Mouse (Mus musculus) kidney, embryonic 14.5 days (tissue): Measurements from ENCODE around the gene Gk2. TPM values are rescaled to one million over a fixed set of nuclear protein-coding genes. Genes with fewer than 3 reads are reported as not detected.

ENCODE experiments used
- ATAC-seq: fragments of 200-750 bp; cut with Nextera tagmentation; 2 replicates; pipeline ENCODE4 v1.8.0; 2017; ENCODE audit warnings: moderate number of reproducible peaks, mild to moderate bottlenecking, moderate TSS enrichment, moderate library complexity; ENCODE audit not compliant: low FRiP score, low TSS enrichment
- H3K27ac ChIP-seq: fragments of 300-500 bp; sonication (generic); 2 replicates; pipeline ENCODE4 v1.5.1; 2014; ENCODE audit warnings: low read depth, mild to moderate bottlenecking, low read length, moderate library complexity, mixed read lengths
- H3K27me3 ChIP-seq: fragments of 300-500 bp; sonication (generic); 2 replicates; pipeline ENCODE4 v1.6.1; 2014; ENCODE audit warnings: mild to moderate bottlenecking, low read length; ENCODE audit not compliant: control insufficient read depth, insufficient read depth
- H3K36me3 ChIP-seq: fragments of 300-500 bp; sonication (generic); 2 replicates; pipeline ENCODE4 v1.6.1; 2014; ENCODE audit warnings: low read length, mixed read lengths; ENCODE audit not compliant: control insufficient read depth, insufficient read depth
- H3K4me1 ChIP-seq: fragments of 300-500 bp; sonication (generic); 2 replicates; pipeline ENCODE4 v1.6.1; 2014; ENCODE audit warnings: low read length, mixed read lengths; ENCODE audit not compliant: control insufficient read depth, insufficient read depth
- H3K4me2 ChIP-seq: fragments of 300-500 bp; sonication (generic); replicated peaks from 2 replicates; pipeline ENCODE4 v1.6.1; 2014; ENCODE audit warnings: low read depth, mild to moderate bottlenecking, low read length
- H3K4me3 ChIP-seq: fragments of 300-500 bp; sonication (generic); 2 replicates; pipeline ENCODE4 v1.5.1; 2014; ENCODE audit warnings: mild to moderate bottlenecking, low read length
- H3K9ac ChIP-seq: fragments of 300-500 bp; sonication (generic); 2 replicates; pipeline ENCODE4 v1.6.1; 2014; ENCODE audit warnings: low read depth, mild to moderate bottlenecking, low read length, moderate library complexity
- H3K9me3 ChIP-seq: fragments of 300-500 bp; sonication (generic); 2 replicates; pipeline ENCODE4 v1.6.1; 2016; ENCODE audit warnings: low read length; ENCODE audit not compliant: control insufficient read depth
- WGBS: fragments of 180-500 bp; shearing (Covaris S2); extraction: QIAGEN DNeasy Blood & Tissue Kit; methylation state at CpG from one replicate; pipeline ENCODE4 v1.1.7; 2014; 5-methylcytosine and 5-hydroxymethylcytosine counted together
- polyA plus RNA-seq: library from polyadenylated mRNA; unstranded; fragments of >200 nt; fragmentation: Nextera tagmentation; extraction: Ambion mirVana; gene quantifications from 2 replicates; pipeline ENCODE4 v1.2.1, GENCODE M21; 2014

Gk2 gene
- polyA plus RNA-seq = not detected in 2 replicates

DNA sequence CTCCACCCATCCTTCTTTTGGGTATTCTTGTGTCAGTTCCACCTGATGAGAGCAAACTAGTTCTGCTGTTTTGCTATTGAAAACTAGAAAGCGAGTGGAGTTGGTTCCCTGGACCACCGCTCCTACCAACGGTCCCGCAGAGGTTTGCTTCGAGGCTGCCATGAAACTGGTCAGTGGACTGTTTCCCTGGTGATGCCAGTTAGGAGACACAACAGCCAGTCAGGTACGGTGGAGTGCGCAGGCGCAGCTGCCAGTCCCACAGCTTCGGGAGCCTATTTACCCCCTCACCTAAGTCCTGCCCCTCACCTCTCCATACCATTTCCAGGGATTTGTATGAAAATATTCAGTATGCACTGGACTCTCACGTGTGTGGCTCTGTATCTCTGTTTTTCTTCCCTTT lies at the start of gene Gk2:
Gene Gk2 (minus strand): TSS at position 206 of the 400 bp plus-strand sequence.
- H3K9ac ChIP-seq = no peak within 1 kb of the TSS
- no peak within 1 kb of the TSS for H3K4me2 ChIP-seq
- 93% methylated on average over 10 of the region's 10 CpGs for WGBS
- H3K27ac ChIP-seq = no peak within 1 kb of the TSS
- no peaks in the 10 kb centered on the region for H3K4me1 ChIP-seq
- ATAC-seq = no peak
- no peak within 1 kb of the TSS for H3K4me3 ChIP-seq
- H3K27me3 ChIP-seq = no peaks in the 10 kb centered on the region
- H3K36me3 ChIP-seq = no peaks in the 10 kb centered on the region
- no peaks in the 10 kb centered on the region for H3K9me3 ChIP-seq

DNA sequence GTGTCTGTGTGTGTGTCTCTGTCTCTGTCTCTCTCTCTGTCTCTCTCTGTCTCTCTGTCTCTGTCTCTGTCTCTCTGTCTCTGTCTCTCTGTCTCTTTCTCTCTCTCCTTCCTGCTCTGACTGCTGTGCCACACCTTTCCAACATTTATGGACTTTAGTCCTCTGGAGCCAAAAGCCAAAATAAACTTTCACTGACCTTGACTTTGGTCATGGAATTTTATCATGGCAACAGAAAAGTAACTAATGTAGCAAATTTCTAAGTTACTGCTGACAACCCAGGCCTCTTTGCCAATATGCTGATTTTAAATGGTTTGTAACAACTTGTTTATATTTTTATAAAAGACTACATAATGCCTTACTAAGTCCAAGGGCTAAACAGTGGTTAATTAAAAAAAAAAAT lies 41.2 kb upstream of the Gk2 start:
- H3K4me2 ChIP-seq = no peak overlapping the region
- no peak overlapping the region for H3K4me3 ChIP-seq
- no peaks in the 10 kb centered on the region for H3K36me3 ChIP-seq
- ATAC-seq = no peak
- no peaks in the 10 kb centered on the region for H3K4me1 ChIP-seq
- no peak overlapping the region for H3K27ac ChIP-seq
- no peaks in the 10 kb centered on the region for H3K9me3 ChIP-seq
- no peak overlapping the region for H3K9ac ChIP-seq
- no peaks in the 10 kb centered on the region for H3K27me3 ChIP-seq

DNA sequence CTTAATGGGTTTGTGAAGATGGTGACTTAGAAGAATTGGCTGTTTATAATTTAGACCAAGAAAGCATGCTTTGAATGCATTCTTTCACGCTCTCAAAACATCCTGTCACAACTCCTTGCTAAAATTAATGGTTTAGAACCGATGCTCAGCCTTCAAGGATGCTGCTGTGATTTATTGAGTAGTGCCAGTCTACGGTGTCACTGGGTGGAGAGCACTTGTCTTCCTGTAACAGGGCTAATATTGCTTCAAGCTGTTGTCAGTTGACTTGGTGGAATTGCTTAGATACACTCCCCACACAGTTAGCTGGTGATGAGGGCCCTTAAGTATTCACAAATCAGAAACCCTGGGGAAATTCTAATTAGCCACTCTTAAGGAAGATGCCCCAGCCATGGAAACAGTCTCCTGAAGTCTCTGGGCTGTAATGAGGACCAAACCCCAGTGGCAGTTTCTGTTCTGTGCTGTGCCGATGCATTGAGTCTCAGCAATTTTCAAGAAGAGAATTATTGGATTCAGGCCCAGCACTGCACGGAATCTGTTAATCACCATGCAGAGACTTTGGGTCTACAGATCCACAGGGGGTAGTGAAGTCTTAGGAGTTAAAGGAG lies 38.8 kb upstream of the Gk2 start:
- WGBS = 49% methylated on average over 5 of the region's 5 CpGs
- Histone ChIP-seq H3K27me3 (no peaks in the 10 kb centered on the region), H3K4me3 (no peak overlapping the region), H3K4me2 (no peak overlapping the region), H3K9ac (no peak overlapping the region), H3K36me3 (no peaks in the 10 kb centered on the region), H3K9me3 (no peaks in the 10 kb centered on the region), H3K4me1 (no peaks in the 10 kb centered on the region), H3K27ac (no peak overlapping the region)
- ATAC-seq = peak; percentile 60; the same call in 1 of the 2 replicates

DNA sequence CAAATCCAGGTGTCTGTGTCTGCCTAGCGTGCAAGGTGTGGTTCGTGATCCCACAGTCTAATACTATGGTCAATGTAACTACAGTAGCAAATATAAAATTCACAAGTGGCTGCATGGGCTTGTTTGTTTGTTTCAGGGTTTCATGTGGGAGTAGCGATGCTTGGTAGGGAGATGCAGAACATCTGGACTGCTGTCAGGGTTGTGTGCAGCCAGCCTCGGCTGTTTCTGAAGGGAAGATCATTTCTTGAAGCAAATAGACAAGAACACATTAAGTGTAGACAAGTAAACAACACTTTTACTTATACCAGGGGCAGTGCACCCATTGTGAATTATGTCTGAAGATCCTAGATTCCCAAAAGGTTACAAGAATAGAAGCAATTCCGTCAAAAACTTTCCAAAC lies 36.6 kb upstream of the Gk2 start:
- Histone ChIP-seq H3K9ac (no peak overlapping the region), H3K4me1 (no peaks in the 10 kb centered on the region), H3K4me3 (no peak overlapping the region), H3K27me3 (no peaks in the 10 kb centered on the region), H3K4me2 (no peak overlapping the region), H3K9me3 (no peaks in the 10 kb centered on the region), H3K27ac (no peak overlapping the region), H3K36me3 (no peaks in the 10 kb centered on the region)
- WGBS = 70% methylated on average over 5 of the region's 5 CpGs
- ATAC-seq = no peak

DNA sequence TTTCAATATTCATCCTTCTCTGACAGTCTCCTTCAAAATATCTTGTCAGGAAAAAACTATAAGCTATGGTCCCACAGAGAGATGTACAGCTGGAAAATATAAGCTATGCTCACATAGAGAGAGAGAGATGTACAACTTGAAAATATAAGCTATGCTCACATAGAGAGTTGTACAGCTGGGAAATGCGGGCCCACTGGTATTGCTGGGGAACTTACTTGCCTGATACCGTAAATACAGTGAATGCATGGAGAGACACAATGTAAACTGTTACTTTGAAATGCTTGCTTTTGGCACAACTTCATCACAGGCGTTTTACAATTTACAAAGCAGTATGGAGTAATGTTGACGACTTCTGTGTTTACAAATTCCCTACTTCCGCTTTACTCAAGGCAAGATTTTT lies 29.3 kb upstream of the Gk2 start:
- no peaks in the 10 kb centered on the region for H3K9me3 ChIP-seq
- no peak overlapping the region for H3K4me2 ChIP-seq
- H3K36me3 ChIP-seq = no peaks in the 10 kb centered on the region
- H3K27me3 ChIP-seq = no peaks in the 10 kb centered on the region
- 89% methylated on average over 5 of the region's 5 CpGs for WGBS
- H3K4me3 ChIP-seq = no peak overlapping the region
- no peak overlapping the region for H3K9ac ChIP-seq
- no peak for ATAC-seq
- H3K4me1 ChIP-seq = no peaks in the 10 kb centered on the region
- no peak overlapping the region for H3K27ac ChIP-seq

DNA sequence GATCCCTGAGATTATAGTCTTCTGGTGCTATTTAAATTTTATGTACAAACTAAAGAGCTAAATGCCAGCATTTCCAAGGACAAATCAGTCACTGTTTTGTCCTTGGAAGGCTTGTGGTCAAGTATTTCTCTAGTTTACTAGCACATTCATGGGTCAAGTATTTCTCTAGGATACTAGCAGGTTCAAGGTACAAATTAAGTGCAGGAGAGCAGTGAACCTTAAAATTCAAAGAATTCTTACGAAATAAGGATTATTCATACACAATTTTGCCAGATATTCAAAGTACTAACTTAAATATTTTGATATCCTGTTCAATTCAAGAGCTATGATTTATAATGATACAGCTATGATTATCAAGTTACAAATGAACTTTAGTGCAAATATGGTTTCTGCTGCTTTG lies 23.2 kb upstream of the Gk2 start:
- ATAC-seq = no peak
- Histone ChIP-seq H3K4me3 (no peak overlapping the region), H3K27me3 (no peaks in the 10 kb centered on the region), H3K9ac (no peak overlapping the region), H3K27ac (no peak overlapping the region), H3K4me1 (no peaks in the 10 kb centered on the region), H3K4me2 (no peak overlapping the region), H3K9me3 (no peaks in the 10 kb centered on the region), H3K36me3 (no peaks in the 10 kb centered on the region)
- WGBS = 85% methylated on average over 1 of the region's 1 CpGs

DNA sequence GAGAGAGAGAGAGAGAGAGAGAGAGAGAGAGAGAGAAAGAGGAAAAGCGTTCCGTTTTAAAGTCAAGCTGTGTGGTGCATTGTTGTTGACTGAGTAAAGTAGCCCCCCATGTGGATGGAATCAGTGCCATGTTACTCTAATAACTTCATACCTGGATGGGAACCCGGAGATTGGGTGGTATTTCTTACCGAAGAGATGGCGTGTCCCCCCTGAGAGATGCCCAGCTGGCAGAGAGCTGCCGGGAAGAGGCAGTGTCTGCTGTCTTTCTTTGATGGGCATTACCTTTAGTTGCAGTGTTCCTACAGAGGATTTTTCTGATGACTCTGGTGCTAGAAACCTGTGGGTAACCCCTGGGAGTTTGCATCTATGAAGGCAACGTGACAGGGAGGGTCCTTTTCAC lies 10.4 kb upstream of the Gk2 start:
- no peaks in the 10 kb centered on the region for H3K4me1 ChIP-seq
- no peaks in the 10 kb centered on the region for H3K9me3 ChIP-seq
- H3K27ac ChIP-seq = no peak overlapping the region
- H3K27me3 ChIP-seq = no peaks in the 10 kb centered on the region
- H3K4me2 ChIP-seq = no peak overlapping the region
- H3K9ac ChIP-seq = no peak overlapping the region
- no peaks in the 10 kb centered on the region for H3K36me3 ChIP-seq
- no peak overlapping the region for H3K4me3 ChIP-seq
- WGBS = 92% methylated on average over 7 of the region's 7 CpGs
- ATAC-seq = no peak

DNA sequence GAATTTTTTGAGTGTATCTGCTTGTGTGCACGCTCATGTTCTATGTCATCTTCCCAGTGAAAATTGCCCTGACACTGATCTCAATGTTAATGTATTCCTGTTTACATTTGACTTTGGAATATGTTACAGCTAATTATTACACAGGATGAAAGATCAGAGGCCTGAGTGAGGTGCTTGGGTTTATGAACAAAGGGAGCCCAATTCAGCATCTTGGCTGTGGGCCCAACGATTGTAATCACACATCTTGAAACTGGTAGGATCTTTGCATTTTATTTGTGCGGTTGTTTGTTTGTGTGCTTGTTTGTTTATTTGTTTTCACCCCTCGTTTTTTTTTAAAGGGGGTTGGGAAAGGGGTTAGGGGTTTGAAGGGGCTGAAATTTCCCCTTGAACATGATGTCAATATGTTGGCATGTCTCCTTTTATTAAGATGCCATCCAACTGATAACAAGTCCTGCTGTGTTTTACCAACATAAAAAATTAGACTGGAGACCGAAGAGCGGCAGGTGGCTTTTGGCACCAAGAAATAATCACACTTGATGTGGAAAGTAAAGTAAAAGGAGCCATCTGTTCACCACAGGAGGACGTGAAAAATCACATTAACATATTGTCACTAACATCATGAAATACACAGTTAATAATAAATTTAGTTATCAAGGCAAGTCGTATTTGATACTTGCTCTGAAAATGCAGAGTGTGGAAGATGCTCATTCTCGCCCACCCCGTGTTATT lies 9.8 kb upstream of the Gk2 start:
- Histone ChIP-seq H3K9ac (no peak overlapping the region), H3K4me2 (no peak overlapping the region), H3K4me1 (no peaks in the 10 kb centered on the region), H3K4me3 (no peak overlapping the region), H3K27me3 (no peaks in the 10 kb centered on the region), H3K9me3 (no peaks in the 10 kb centered on the region), H3K27ac (no peak overlapping the region), H3K36me3 (no peaks in the 10 kb centered on the region)
- ATAC-seq = no peak
- WGBS = 82% methylated on average over 10 of the region's 10 CpGs

DNA sequence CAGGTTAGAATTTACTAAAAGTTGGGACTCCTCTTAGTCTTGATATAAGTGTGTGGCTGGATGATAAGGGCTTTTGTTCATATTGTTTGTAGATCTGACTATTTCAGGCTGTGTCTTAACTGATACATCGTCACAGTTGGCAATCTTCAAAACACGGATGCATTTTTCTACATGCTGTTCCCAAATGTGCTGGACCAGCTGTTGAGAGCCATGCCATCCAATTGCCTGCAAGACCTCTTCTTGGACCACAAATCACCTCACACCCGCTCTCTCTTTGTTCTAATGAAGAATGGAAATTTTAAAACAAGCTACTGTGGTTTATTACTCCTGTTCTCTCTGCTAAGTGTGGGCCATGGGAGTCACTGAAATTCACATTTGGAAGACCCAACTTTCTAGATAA lies 9.1 kb upstream of the Gk2 start:
- ATAC-seq = no peak
- 86% methylated on average over 3 of the region's 3 CpGs for WGBS

More for the DNA sequence above, 9.1 kb upstream of the Gk2 start:
- H3K4me1 ChIP-seq = no peaks in the 10 kb centered on the region
- no peak overlapping the region for H3K4me3 ChIP-seq
- no peak overlapping the region for H3K4me2 ChIP-seq
- no peaks in the 10 kb centered on the region for H3K27me3 ChIP-seq
- no peak overlapping the region for H3K27ac ChIP-seq
- no peaks in the 10 kb centered on the region for H3K36me3 ChIP-seq
- no peaks in the 10 kb centered on the region for H3K9me3 ChIP-seq
- H3K9ac ChIP-seq = no peak overlapping the region
